Mouse (Mus musculus) intestine, postnatal 0 days (tissue): ENCODE results near the gene Acsm5. TPM values are rescaled to one million over a fixed set of nuclear protein-coding genes. Genes with fewer than 3 reads are reported as not detected.
A peak's percentile ranks its signal among the peaks of the same experiment; 100 is the strongest.

Experiments used
- ATAC-seq: fragments of 200-750 bp; cut with Nextera tagmentation; 2 replicates; pipeline ENCODE4 v1.8.0; 2017; ENCODE audit warnings: mild to moderate bottlenecking, moderate TSS enrichment, moderate library complexity
- H3K27ac ChIP-seq: fragments of 300-500 bp; sonication (generic); 2 replicates; pipeline ENCODE4 v1.5.1; 2014; ENCODE audit warnings: mild to moderate bottlenecking, low read depth, low read length, moderate library complexity
- H3K27me3 ChIP-seq: fragments of 300-500 bp; sonication (generic); replicated peaks from 2 replicates; pipeline ENCODE4 v1.6.1; 2014; ENCODE audit warnings: low read length, mixed read lengths; ENCODE audit not compliant: control insufficient read depth, insufficient read depth
- H3K36me3 ChIP-seq: fragments of 300-500 bp; sonication (generic); 2 replicates; pipeline ENCODE4 v1.6.1; 2014; ENCODE audit warnings: mild to moderate bottlenecking, moderate library complexity; ENCODE audit not compliant: control insufficient read depth, insufficient read depth
- H3K4me1 ChIP-seq: fragments of 300-500 bp; sonication (generic); replicated peaks from 2 replicates; pipeline ENCODE4 v1.6.1; 2014; ENCODE audit warnings: antibody characterized with exemption, low read length, mixed read lengths; ENCODE audit not compliant: control insufficient read depth, insufficient read depth
- H3K4me2 ChIP-seq: fragments of 300-500 bp; sonication (generic); replicated peaks from 2 replicates; pipeline ENCODE4 v1.6.1; 2014; ENCODE audit warnings: low read depth, mild to moderate bottlenecking, moderate library complexity
- H3K4me3 ChIP-seq: fragments of 300-500 bp; sonication (generic); 2 replicates; pipeline ENCODE4 v1.5.1; 2014; ENCODE audit warnings: low read depth, low read length
- H3K9ac ChIP-seq: fragments of 300-500 bp; sonication (generic); 2 replicates; pipeline ENCODE4 v1.6.1; 2014; ENCODE audit warnings: mild to moderate bottlenecking, low read depth, low read length
- H3K9me3 ChIP-seq: fragments of 300-500 bp; sonication (generic); 2 replicates; pipeline ENCODE4 v1.6.1; 2016; ENCODE audit warnings: mixed run types; ENCODE audit not compliant: control insufficient read depth
- CTCF ChIP-seq: sonication (generic); IDR thresholded peaks from 2 replicates; pipeline ENCODE4 v1.5.1; 2016; ENCODE audit warnings: low read depth, mild to moderate bottlenecking, control low read depth, antibody characterized with exemption, moderate library complexity
- WGBS: fragments of 180-500 bp; shearing (Covaris S2); extraction: QIAGEN DNeasy Blood & Tissue Kit; methylation state at CpG from one replicate; pipeline ENCODE4 v1.1.7; 2014; 5-methylcytosine and 5-hydroxymethylcytosine counted together
- polyA plus RNA-seq: library from polyadenylated mRNA; unstranded; fragments of >200 nt; fragmentation: Nextera tagmentation; extraction: Ambion mirVana; gene quantifications from 2 replicates; pipeline ENCODE4 v1.2.1, GENCODE M21; 2015

The Acsm5 gene
- polyA plus RNA-seq, 1 experiment from 2014 or later: not detected

DNA sequence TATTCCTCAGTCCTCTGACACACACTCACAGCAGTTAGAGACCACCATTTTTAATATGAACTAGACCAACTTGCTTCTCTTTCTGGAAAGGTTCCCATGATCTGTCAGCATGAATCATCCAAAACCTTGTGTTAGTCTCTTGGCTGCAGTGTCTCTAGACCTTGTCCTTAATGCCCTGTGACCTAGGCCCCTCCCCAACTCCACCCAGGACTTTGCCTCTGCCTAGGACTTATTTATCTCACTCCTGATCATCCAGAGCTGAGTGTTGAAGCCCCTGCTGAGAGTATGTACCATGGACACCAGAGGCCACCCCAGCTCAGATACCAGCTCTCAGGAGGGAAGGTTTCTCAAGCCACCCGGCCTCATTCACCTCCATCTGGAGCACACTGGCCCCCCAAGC lies 3.1 kb downstream of the Acsm5 start:
- no peak overlapping the region for H3K9ac ChIP-seq
- no peak for TF ChIP-seq CTCF
- 0 out of 2 replicates have a peak, but pooled peaks cover 3% of the 10 kb centered on the region for H3K4me1 ChIP-seq
- H3K4me2 ChIP-seq: no peak overlapping the region
- H3K9me3 ChIP-seq: no peaks in the 10 kb centered on the region
- WGBS: 89% methylated on average over 1 of the region's 1 CpGs
- ATAC-seq: no peak
- H3K27ac ChIP-seq: no peak overlapping the region
- no peaks in the 10 kb centered on the region for H3K36me3 ChIP-seq
- no peaks in the 10 kb centered on the region for H3K27me3 ChIP-seq
- no peak overlapping the region for H3K4me3 ChIP-seq

DNA sequence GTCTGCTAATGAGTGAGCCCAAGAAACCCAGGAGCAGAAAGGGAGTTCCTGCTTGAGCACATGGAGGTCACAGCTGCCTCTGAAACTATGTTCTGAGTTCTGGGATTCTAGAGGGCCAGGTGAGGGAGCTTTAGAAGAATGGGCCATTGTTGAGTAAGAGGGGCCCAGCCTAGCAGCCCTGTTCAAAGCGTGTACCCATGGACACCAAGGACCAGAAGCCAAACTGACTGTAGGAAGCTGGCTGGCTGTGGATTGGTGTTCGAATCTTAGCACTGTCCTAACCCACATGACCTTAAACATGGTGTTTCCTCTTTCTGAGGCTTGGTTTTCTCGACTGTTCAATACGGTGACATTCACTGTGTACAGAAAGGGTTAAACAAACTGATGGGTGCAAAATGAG lies 4.1 kb downstream of the Acsm5 start, which contains the start of gene Pdilt:
Gene Pdilt, minus strand, starts transcription at position 101 of the 400 bp plus-strand sequence.
- no peak within 1 kb of the TSS for H3K4me3 ChIP-seq
- H3K4me2 ChIP-seq: no peak within 1 kb of the TSS
- H3K27ac ChIP-seq: no peak within 1 kb of the TSS
- H3K4me1 ChIP-seq: 0 out of 2 replicates have a peak, but pooled peaks cover 3% of the 10 kb centered on the region
- no peaks in the 10 kb centered on the region for H3K9me3 ChIP-seq
- H3K9ac ChIP-seq: no peak within 1 kb of the TSS
- no peak for ATAC-seq
- H3K36me3 ChIP-seq: no peaks in the 10 kb centered on the region
- WGBS: 63% methylated on average over 4 of the region's 4 CpGs
- no peaks in the 10 kb centered on the region for H3K27me3 ChIP-seq
- TF ChIP-seq CTCF: no peak

GRCm38 (mm10) chr7:119525881-119526281 lies 6.6 kb downstream of the Acsm5 start:
- no peak for TF ChIP-seq CTCF
- no peaks in the 10 kb centered on the region for H3K36me3 ChIP-seq
- H3K4me1 ChIP-seq: 0 out of 2 replicates have a peak, but pooled peaks cover 3% of the 10 kb centered on the region
- H3K4me2 ChIP-seq: no peak overlapping the region
- no peaks in the 10 kb centered on the region for H3K27me3 ChIP-seq
- no peak overlapping the region for H3K9ac ChIP-seq
- no peaks in the 10 kb centered on the region for H3K9me3 ChIP-seq
- WGBS: 7% methylated on average over 2 of the region's 2 CpGs
- H3K27ac ChIP-seq: no peak overlapping the region
- H3K4me3 ChIP-seq: no peak overlapping the region
- ATAC-seq: no peak; the same call in 1 of the 2 replicates

DNA sequence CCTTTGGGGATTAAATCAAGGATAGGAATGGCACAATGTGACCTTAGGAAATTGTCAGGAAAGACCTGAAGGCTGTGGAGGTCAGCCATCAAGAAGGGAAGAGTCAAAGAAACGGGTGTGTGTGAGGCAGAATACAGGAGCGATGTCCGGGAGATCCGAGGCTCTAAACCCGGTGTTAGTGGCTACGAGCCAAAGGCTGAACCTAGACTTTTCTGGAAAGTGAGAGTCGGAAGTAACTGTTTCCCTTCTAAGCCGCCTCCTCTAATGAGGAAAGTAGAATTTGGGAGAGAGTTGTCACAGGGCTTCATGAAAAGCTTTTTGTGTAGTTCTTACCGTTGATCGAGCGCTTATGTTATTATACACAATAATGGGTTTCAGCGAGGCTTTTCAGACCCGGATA lies 7.2 kb downstream of the Acsm5 start:
- H3K9me3 ChIP-seq: no peaks in the 10 kb centered on the region
- H3K27ac ChIP-seq: no peak overlapping the region
- H3K9ac ChIP-seq: no peak overlapping the region
- no peaks in the 10 kb centered on the region for H3K36me3 ChIP-seq
- 75% methylated on average over 13 of the region's 13 CpGs for WGBS
- no peak for TF ChIP-seq CTCF
- H3K4me2 ChIP-seq: no peak overlapping the region
- no peaks in the 10 kb centered on the region for H3K27me3 ChIP-seq
- no peak for ATAC-seq
- H3K4me3 ChIP-seq: no peak overlapping the region
- 0 out of 2 replicates have a peak, but pooled peaks cover 3% of the 10 kb centered on the region for H3K4me1 ChIP-seq

DNA sequence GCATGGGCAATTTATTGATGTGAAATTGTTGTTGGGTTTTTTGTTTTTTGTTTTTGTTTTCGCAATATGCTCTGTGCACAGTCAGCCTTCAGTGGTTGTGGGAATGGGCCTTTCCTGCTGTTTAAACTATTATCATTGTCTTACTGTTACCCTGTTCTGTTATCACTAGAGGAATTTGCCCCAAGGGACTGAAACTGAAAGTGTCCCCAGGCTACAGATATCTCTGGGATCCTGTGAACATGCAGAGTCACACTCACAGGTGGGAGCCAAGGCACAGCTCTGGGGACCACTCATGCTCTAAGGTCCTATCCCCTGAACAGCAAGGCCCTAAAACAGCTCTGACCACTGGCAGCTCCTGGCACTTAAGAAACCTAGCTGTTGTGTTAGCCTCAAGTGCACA lies 7.9 kb downstream of the Acsm5 start:
- WGBS: 76% methylated on average over 1 of the region's 1 CpGs

DNA sequence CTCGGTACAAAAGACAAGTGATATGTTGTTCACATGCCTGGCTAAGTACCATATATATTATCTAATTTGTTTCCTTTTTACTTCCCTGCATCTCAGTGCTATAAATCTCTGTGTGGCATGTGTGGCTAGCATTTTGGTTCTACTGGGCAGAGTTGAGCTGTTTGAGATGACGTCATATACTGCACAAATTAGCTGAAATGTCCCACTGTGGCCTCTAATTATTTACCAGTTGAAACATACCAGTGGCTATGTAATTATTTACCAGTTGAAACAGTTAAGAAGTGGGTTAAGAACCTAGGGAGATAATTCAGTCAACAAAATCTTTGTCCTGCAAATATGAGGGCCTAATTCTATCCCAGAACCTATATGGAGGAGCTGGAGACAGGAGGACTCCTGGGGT lies 8.3 kb downstream of the Acsm5 start:
- 0 out of 2 replicates have a peak, but pooled peaks cover 3% of the 10 kb centered on the region for H3K4me1 ChIP-seq
- 0 out of 2 replicates have a peak overlapping the region, but pooled peaks have one; percentile 21 for H3K4me2 ChIP-seq
- WGBS: 43% methylated on average over 2 of the region's 2 CpGs
- H3K9ac ChIP-seq: no peak overlapping the region
- TF ChIP-seq CTCF: no peak
- no peaks in the 10 kb centered on the region for H3K36me3 ChIP-seq
- H3K27me3 ChIP-seq: no peaks in the 10 kb centered on the region
- H3K4me3 ChIP-seq: no peak overlapping the region
- ATAC-seq: peak; percentile 39; the same call in 1 of the 2 replicates
- no peak overlapping the region for H3K27ac ChIP-seq
- no peaks in the 10 kb centered on the region for H3K9me3 ChIP-seq

More for the DNA sequence above, 7.9 kb downstream of the Acsm5 start:
- TF ChIP-seq CTCF: no peak
- ATAC-seq: peak; percentile 48; the same call in 1 of the 2 replicates
- H3K36me3 ChIP-seq: no peaks in the 10 kb centered on the region
- no peak overlapping the region for H3K9ac ChIP-seq
- no peaks in the 10 kb centered on the region for H3K9me3 ChIP-seq
- H3K27ac ChIP-seq: no peak overlapping the region
- 0 out of 2 replicates have a peak, but pooled peaks cover 3% of the 10 kb centered on the region for H3K4me1 ChIP-seq
- 0 out of 2 replicates have a peak overlapping the region, but pooled peaks have one; percentile 21 for H3K4me2 ChIP-seq
- no peaks in the 10 kb centered on the region for H3K27me3 ChIP-seq
- H3K4me3 ChIP-seq: no peak overlapping the region
